Mouse (Mus musculus): Measurements from ENCODE around the gene Clpx. TPM values are rescaled to one million over a fixed set of nuclear protein-coding genes. Genes with fewer than 3 reads are reported as not detected.

Gene Clpx
- total and polyA plus RNA-seq, 3 experiments = 31.1 to 45.6 (median 34.5) TPM

DNA sequence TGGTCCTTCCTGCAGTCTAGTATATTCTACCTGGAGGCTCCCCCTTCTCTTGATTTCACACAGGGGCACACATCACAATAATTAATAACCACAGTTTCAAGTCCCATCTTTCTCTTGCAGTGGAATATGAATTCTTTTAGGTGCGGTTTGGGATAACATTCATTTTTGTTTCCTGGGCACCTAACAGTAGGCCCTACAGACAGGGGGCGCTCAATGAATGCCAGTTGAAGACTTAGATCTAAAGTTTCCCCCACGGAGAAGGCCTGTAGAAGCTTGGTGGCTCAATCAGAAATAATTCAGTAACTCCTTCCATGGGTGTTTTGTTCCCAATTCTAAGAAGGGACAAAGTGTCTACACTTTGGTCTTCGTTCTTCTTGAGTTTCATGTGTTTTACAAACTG is 78.4 kb downstream of the Clpx start:
- H3K36me3 ChIP-seq (replicated peaks in 1 of 2; ENCODE audit: control insufficient read depth in 1 of 2, insufficient read depth in 1 of 2, low read length in 1 of 2) = peaks cover 0 to 24% of the 10 kb centered on the region in 2 experiments
- no peaks in the 10 kb centered on the region for H3K79me2 ChIP-seq (replicated peaks; ENCODE audit: control insufficient read depth, extremely low read depth, insufficient read depth, poor library complexity, severe bottlenecking)
- H3K4me2 ChIP-seq (ENCODE audit: insufficient read depth, low read depth, poor library complexity, severe bottlenecking) = no peak overlapping the region
- no peak overlapping the region for H3K4me3 ChIP-seq (replicated peaks in 1 of 3; ENCODE audit: low read depth in 2 of 3, low read length in 2 of 3, poor library complexity in 1 of 3)
- peak; percentile 35 for DNase-seq (ENCODE audit: extremely low read depth)
- H3K9ac ChIP-seq (ENCODE audit: insufficient read depth, low read depth) = no peak overlapping the region
- no peaks in the 10 kb centered on the region for H3K27me3 ChIP-seq (replicated peaks)
- in situ Hi-C loops (cut with MboI; ENCODE audit: low pct_ligation_motif_present, low pct_unique_long_range_greater_than_20kb, low sequenced_read_pairs) = no loop called here
- TF ChIP-seq ZNF384 (IDR thresholded peaks at IDR 0.05; ENCODE audit: low read depth, low read length) (no peak), JUN (IDR thresholded peaks at IDR 0.05; ENCODE audit: insufficient read depth, low read depth, low read length) (no peak), JUND (conservative IDR thresholded peaks at IDR 0.05; ENCODE audit: low read depth, low read length) (no peak), RAD21 (IDR thresholded peaks at IDR 0.05; ENCODE audit: low read depth, low read length) (peak; percentile 68), CTCF (conservative IDR thresholded peaks at IDR 0.05 in 1 of 2, IDR thresholded peaks at IDR 0.05 in 1 of 2; ENCODE audit: low read depth in 2 of 2, low read length in 2 of 2) (peak; percentile 9 to 77; a peak in 2 of 4 replicates), MAZ (IDR thresholded peaks at IDR 0.05; ENCODE audit: low read depth, low read length) (no peak), SMC3 (IDR thresholded peaks at IDR 0.05; ENCODE audit: low read depth, low read length) (peak; percentile 58)
- dilution Hi-C loops (cut with MboI; ENCODE audit: extremely low pct_ligation_motif_present, extremely low pct_unique_long_range_greater_than_20kb, low sequenced_read_pairs) = no loop called here
- no peak overlapping the region for H3K27ac ChIP-seq (ENCODE audit: insufficient read depth, low read depth)
- H3K4me1 ChIP-seq (ENCODE audit: control insufficient read depth in 1 of 2, insufficient read depth in 2 of 2) = no peaks in the 10 kb centered on the region
- H3K9me3 ChIP-seq (replicated peaks; ENCODE audit: low read length) = no peaks in the 10 kb centered on the region

- no peak overlapping the region for H3K27ac ChIP-seq (ENCODE audit: insufficient read depth, low read depth)
- no peak overlapping the region for H3K4me2 ChIP-seq (ENCODE audit: insufficient read depth, low read depth, poor library complexity, severe bottlenecking)
- dilution Hi-C loops (cut with MboI; ENCODE audit: extremely low pct_ligation_motif_present, extremely low pct_unique_long_range_greater_than_20kb, low sequenced_read_pairs) (no loop called here), in situ Hi-C loops (cut with MboI; ENCODE audit: low pct_ligation_motif_present, low pct_unique_long_range_greater_than_20kb, low sequenced_read_pairs) (no loop called here)
- no peaks in the 10 kb centered on the region for H3K27me3 ChIP-seq (replicated peaks)
- H3K9ac ChIP-seq (ENCODE audit: insufficient read depth, low read depth) = no peak overlapping the region
- H3K79me2 ChIP-seq (replicated peaks; ENCODE audit: control insufficient read depth, extremely low read depth, insufficient read depth, poor library complexity, severe bottlenecking) = no peaks in the 10 kb centered on the region
- DNase-seq (ENCODE audit: extremely low read depth) = no peak
- H3K4me1 ChIP-seq (ENCODE audit: control insufficient read depth in 1 of 2, insufficient read depth in 2 of 2) = peaks cover 0 to 2% of the 10 kb centered on the region in 2 experiments; a peak in 1 of 4 replicates
- H3K9me3 ChIP-seq (replicated peaks; ENCODE audit: low read length) = no peaks in the 10 kb centered on the region
- H3K4me3 ChIP-seq (replicated peaks in 1 of 3; ENCODE audit: low read depth in 2 of 3, low read length in 2 of 3, poor library complexity in 1 of 3) = no peak overlapping the region
- TF ChIP-seq EP300 (IDR thresholded peaks at IDR 0.05; ENCODE audit: low read length) (no peak), PAX5 (IDR thresholded peaks at IDR 0.05; ENCODE audit: low read length) (no peak), NRF1 (IDR thresholded peaks at IDR 0.05; ENCODE audit: low read depth, low read length) (no peak), POLR2AphosphoS2 (IDR thresholded peaks at IDR 0.05; ENCODE audit: low read depth, low read length) (no peak), ELF1 (IDR thresholded peaks at IDR 0.05; ENCODE audit: low read depth, low read length) (no peak), SIN3A (IDR thresholded peaks at IDR 0.05; ENCODE audit: low read length) (no peak), KAT2A (IDR thresholded peaks at IDR 0.05; ENCODE audit: insufficient replicate concordance, low read length) (no peak), CTCF (conservative IDR thresholded peaks at IDR 0.05 in 1 of 2, IDR thresholded peaks at IDR 0.05 in 1 of 2; ENCODE audit: low read depth in 2 of 2, low read length in 2 of 2) (no peak), JUN (IDR thresholded peaks at IDR 0.05; ENCODE audit: insufficient read depth, low read depth, low read length) (no peak), E2F4 (IDR thresholded peaks at IDR 0.05; ENCODE audit: insufficient replicate concordance, low read depth, low read length) (no peak), USF2 (conservative IDR thresholded peaks at IDR 0.05; ENCODE audit: low read depth, low read length) (no peak), ZKSCAN1 (IDR thresholded peaks at IDR 0.05; ENCODE audit: borderline replicate concordance, low read depth, low read length) (no peak), MXI1 (IDR thresholded peaks at IDR 0.05; ENCODE audit: low read depth, low read length) (no peak), NELFE (IDR thresholded peaks at IDR 0.05; ENCODE audit: low read depth, low read length) (no peak), MAFK (IDR thresholded peaks at IDR 0.05; ENCODE audit: insufficient replicate concordance, low read length) (no peak), BHLHE40 (IDR thresholded peaks at IDR 0.05; ENCODE audit: low read depth, low read length) (no peak), CHD2 (IDR thresholded peaks at IDR 0.05; ENCODE audit: low read length) (no peak), RCOR1 (conservative IDR thresholded peaks at IDR 0.05; ENCODE audit: low read depth, low read length) (no peak)
- H3K36me3 ChIP-seq (replicated peaks in 1 of 2; ENCODE audit: control insufficient read depth in 1 of 2, insufficient read depth in 1 of 2, low read length in 1 of 2) = peaks cover 0 to 22% of the 10 kb centered on the region in 2 experiments
Observed at GRCm38 (mm10) chr9:65374468-65375162, 80.6 kb downstream of the Clpx start.

All from CH12.LX (cell line).